Mouse (Mus musculus) lung, postnatal 0 days (tissue): Measurements from ENCODE around the gene Dctn3.

ENCODE experiments used
- CTCF ChIP-seq: IDR thresholded peaks from 2 replicates; pipeline ENCODE4 v1.5.1; 2016; ENCODE audit warnings: antibody characterized with exemption, mild to moderate bottlenecking
- EP300 ChIP-seq: IDR thresholded peaks from 2 replicates; pipeline ENCODE4 v1.6.1; 2016; ENCODE audit warnings: antibody characterized with exemption, mild to moderate bottlenecking, control low read depth

DNA sequence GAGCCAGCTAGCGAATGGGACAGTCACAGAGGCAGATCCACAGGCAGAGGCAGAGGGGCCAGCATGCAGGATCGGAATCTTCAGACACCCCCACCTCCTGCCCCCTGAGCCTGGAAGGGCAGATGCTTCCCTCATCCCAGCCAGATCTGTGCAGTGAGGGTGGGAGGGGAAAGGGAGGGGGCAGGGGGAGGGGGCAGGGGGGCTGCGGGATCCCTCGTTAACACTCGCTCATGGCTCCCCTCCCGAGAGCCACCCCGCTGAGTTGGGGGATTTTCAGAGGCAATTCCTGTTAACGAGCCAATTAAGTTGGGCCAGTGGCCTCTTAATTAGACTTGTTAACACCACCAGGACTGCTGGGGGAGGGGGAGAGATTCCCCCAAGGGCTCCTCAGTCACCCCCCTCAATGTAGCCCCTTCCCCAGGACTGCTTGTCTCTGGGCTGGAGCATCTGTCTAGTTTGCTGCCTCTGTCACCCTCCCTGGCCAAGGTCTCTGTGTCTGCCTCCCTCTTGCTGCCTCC lies 50.9 kb downstream of the Dctn3 start:
- TF ChIP-seq CTCF: no peak
- no peak for TF ChIP-seq EP300
